Mouse (Mus musculus): Measurements from ENCODE around the gene Spz1.

DNA sequence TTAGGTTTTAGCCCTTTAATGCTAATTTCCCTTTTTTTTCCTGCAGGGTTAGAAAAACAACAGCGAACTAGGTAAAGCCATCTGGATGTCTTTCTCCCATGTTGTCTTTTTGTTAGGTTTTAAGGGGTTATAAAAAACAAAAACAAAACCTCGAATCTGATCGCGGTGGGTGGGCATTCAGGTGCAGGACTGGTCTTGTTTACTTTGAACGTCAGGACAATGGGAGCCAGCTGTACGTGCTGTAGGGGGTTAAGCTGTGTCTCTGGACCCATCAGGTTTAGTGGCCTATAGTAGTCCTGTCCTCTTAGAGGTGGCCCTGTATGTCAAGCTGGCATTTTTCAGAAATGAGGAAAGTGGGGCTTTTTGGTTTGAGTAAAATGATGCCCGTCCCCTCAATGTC is 35.9 kb upstream of the Spz1 start:
- TF ChIP-seq CTCF (IDR thresholded peaks at IDR 0.05; ENCODE audit: insufficient read depth, low read length) (no peak), POLR2A (IDR thresholded peaks at IDR 0.05; ENCODE audit: borderline replicate concordance, extremely low read depth, low read depth, low read length) (no peak)

Data from lung, adult 2 months (tissue).